Mouse (Mus musculus): ENCODE data around the gene Gapdh. TPM values are rescaled to one million over a fixed set of nuclear protein-coding genes. Genes with fewer than 3 reads are reported as not detected.

Gapdh gene
- polyA plus RNA-seq, 1 experiment from 2014 or later, result 1,336 TPM

GRCm38 (mm10) chr6:125119387-125119786 lies 46.9 kb downstream of the Gapdh start:
- WGBS, result 95% methylated on average over 8 of the region's 8 CpGs
- Histone ChIP-seq H3K4me3 (no peak overlapping the region), H3K27me3 (no peaks in the 10 kb centered on the region), H3K4me1 (replicated peaks) (no peaks in the 10 kb centered on the region), H3K27ac (replicated peaks) (no peak overlapping the region), H3K9me3 (no peaks in the 10 kb centered on the region), H3K4me2 (no peak overlapping the region), H3K36me3 (peaks cover 96% of the 10 kb centered on the region), H3K9ac (no peak overlapping the region)
- ATAC-seq (ENCODE audit: low read depth), result no peak

- 95% methylated on average over 11 of the region's 11 CpGs for WGBS
- no peaks in the 10 kb centered on the region for H3K9me3 ChIP-seq
These were observed 53.7 kb downstream of the Gapdh start for GRCm38 (mm10) chr6:125112553-125112952.

More at GRCm38 (mm10) chr6:125112553-125112952, 53.7 kb downstream of the Gapdh start:
- Histone ChIP-seq H3K9ac (no peak overlapping the region), H3K4me1 (replicated peaks) (no peaks in the 10 kb centered on the region), H3K27ac (replicated peaks) (no peak overlapping the region), H3K4me2 (no peak overlapping the region), H3K36me3 (peaks cover 97% of the 10 kb centered on the region), H3K4me3 (no peak overlapping the region), H3K27me3 (no peaks in the 10 kb centered on the region)
- no peak for ATAC-seq (ENCODE audit: low read depth)

Small RNA genes lying within 50 kb of the gene (microRNA-seq; reads per million reads assigned to microRNA genes)
- not detected for gene Mir3098

Other genes starting within 250 kb of the Gapdh start
- 797 TPM in 2 replicates for gene Ptms, start 246.4 kb downstream of the Gapdh start, polyA plus RNA-seq (2015; fragmentation: Nextera tagmentation; extraction: Ambion mirVana)
- gene Mlf2, start 235.1 kb downstream of the Gapdh start, polyA plus RNA-seq (2015; fragmentation: Nextera tagmentation; extraction: Ambion mirVana), result 535 and 552 TPM in 2 replicates
- gene Cops7a, start 200.9 kb downstream of the Gapdh start, polyA plus RNA-seq (2015; fragmentation: Nextera tagmentation; extraction: Ambion mirVana), result 85.4 and 96.4 TPM in 2 replicates
- gene Pianp, start 169.8 kb downstream of the Gapdh start, polyA plus RNA-seq (2015; fragmentation: Nextera tagmentation; extraction: Ambion mirVana), result 28.4 and 28.9 TPM in 2 replicates
- gene Zfp384, start 157.3 kb downstream of the Gapdh start, polyA plus RNA-seq (2015; fragmentation: Nextera tagmentation; extraction: Ambion mirVana), result 20.0 and 23.2 TPM in 2 replicates
- gene Ing4, start 126.7 kb downstream of the Gapdh start, polyA plus RNA-seq (2015; fragmentation: Nextera tagmentation; extraction: Ambion mirVana), result 147 and 148 TPM in 2 replicates
- gene Acrbp, start 116.8 kb downstream of the Gapdh start, polyA plus RNA-seq (2015; fragmentation: Nextera tagmentation; extraction: Ambion mirVana), result 19.0 and 21.0 TPM in 2 replicates
- 0.43 and 0.77 TPM in 2 replicates for gene Lpar5, start 98.5 kb downstream of the Gapdh start, polyA plus RNA-seq (2015; fragmentation: Nextera tagmentation; extraction: Ambion mirVana)
- 89.0 and 107 TPM in 2 replicates for gene Chd4, start 70.5 kb downstream of the Gapdh start, polyA plus RNA-seq (2015; fragmentation: Nextera tagmentation; extraction: Ambion mirVana)
- 44.5 and 45.3 TPM in 2 replicates for gene Nop2, start 34.6 kb downstream of the Gapdh start, polyA plus RNA-seq (2015; fragmentation: Nextera tagmentation; extraction: Ambion mirVana)
- 21.1 and 24.0 TPM in 2 replicates for gene Iffo1, start 21.2 kb downstream of the Gapdh start, polyA plus RNA-seq (2015; fragmentation: Nextera tagmentation; extraction: Ambion mirVana)
- 48.8 and 69.2 TPM in 2 replicates for gene Ncapd2, start 25.2 kb upstream of the Gapdh start, polyA plus RNA-seq (2015; fragmentation: Nextera tagmentation; extraction: Ambion mirVana)
- 143 and 158 TPM in 2 replicates for gene Mrpl51, start 25.3 kb upstream of the Gapdh start, polyA plus RNA-seq (2015; fragmentation: Nextera tagmentation; extraction: Ambion mirVana)
- 16.2 and 17.1 TPM in 2 replicates for gene Vamp1, start 49.1 kb upstream of the Gapdh start, polyA plus RNA-seq (2015; fragmentation: Nextera tagmentation; extraction: Ambion mirVana)
- 4.8 and 5.5 TPM in 2 replicates for gene Tapbpl, start 65.4 kb upstream of the Gapdh start, polyA plus RNA-seq (2015; fragmentation: Nextera tagmentation; extraction: Ambion mirVana)
- 1.3 and 1.6 TPM in 2 replicates for gene Cd27, start 70.5 kb upstream of the Gapdh start, polyA plus RNA-seq (2015; fragmentation: Nextera tagmentation; extraction: Ambion mirVana)
- not detected in 2 replicates for gene Tuba3a, start 119.6 kb upstream of the Gapdh start, polyA plus RNA-seq (2015; fragmentation: Nextera tagmentation; extraction: Ambion mirVana)
- 16.3 and 17.5 TPM in 2 replicates for gene Ltbr, start 147.4 kb upstream of the Gapdh start, polyA plus RNA-seq (2015; fragmentation: Nextera tagmentation; extraction: Ambion mirVana)
- 0.36 and 0.63 TPM in 2 replicates for gene Scnn1a, start 154.2 kb upstream of the Gapdh start, polyA plus RNA-seq (2015; fragmentation: Nextera tagmentation; extraction: Ambion mirVana)
- 17.5 and 21.5 TPM in 2 replicates for gene Tnfrsf1a, start 182.9 kb upstream of the Gapdh start, polyA plus RNA-seq (2015; fragmentation: Nextera tagmentation; extraction: Ambion mirVana)
- 0.23 TPM in 1 of 2 replicates, not detected in the other for gene Plekhg6, start 214.3 kb upstream of the Gapdh start, polyA plus RNA-seq (2015; fragmentation: Nextera tagmentation; extraction: Ambion mirVana)

All from neural tube, embryonic 13.5 days (tissue).